Mouse (Mus musculus) monocyte, adult 2 months (primary cell): ENCODE data around the gene C1qc.

Experiments
- DNase-seq, 2 experiments: peaks; one replicate each; pipeline ENCODE4 v3.0.0; 2022; ENCODE audit warnings: low spot score in 2 of 2, low read depth in 1 of 2

Gene C1qc

DNA sequence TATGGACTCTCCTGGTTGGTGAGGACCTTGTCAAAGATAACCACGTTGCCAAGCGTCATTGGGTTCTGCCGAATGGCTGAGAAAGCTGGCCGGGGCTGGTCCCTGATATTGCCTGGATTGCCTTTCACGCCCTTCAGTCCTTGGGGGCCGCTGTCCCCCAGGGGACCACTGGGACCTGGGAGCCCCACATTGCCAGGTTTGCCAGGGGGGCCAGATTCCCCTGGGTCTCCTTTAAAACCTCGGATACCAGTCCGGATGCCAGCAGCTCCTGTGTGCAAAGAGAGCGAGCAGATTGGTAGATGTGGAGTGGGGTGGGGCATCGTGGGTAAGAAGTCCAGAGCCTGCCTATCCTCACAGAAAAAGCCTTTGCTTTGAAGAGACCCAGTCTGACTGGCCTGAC is 3.6 kb upstream of the C1qc start:
- no peak for DNase-seq

DNA sequence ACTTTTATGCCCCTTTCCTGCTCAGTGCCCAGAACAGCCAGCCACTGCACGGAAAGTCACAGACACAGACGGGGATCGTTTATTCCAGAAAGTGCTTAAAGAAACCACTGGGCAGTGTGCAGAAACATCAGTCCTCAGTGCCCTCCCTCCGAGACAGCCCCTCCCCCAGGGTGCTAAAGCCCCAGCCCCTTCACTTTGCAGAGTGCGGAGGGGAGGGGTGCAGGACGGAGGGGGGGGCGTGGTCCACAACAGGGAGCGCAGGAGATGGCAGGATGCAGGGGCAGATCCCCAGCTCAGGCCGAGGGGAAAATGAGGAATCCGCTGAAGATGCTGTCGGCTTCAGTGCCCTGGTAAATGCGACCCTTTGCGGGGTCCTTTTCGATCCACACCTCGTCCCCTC is 3.0 kb upstream of the C1qc start:
- no peak for DNase-seq

DNA sequence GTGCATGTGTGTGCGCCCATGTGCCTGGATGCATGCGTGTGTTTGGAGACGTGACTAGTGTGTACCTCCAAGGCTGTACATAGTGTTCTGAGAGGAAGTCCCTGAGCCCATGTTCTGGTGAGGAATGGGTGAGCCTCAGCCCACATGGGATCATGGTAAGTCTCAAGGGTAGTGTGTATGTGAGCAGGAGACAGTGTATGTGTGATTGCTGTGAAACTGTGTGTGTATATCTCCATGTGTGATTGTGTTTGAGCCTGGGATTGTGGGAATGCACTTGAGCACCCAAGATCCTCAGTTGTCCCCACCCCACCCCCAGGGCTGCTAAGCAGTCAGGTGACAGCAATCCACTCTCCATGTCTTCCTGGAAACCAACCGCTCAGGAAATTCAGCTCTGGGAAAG is 2.0 kb upstream of the C1qc start:
- DNase-seq = no peak

DNA sequence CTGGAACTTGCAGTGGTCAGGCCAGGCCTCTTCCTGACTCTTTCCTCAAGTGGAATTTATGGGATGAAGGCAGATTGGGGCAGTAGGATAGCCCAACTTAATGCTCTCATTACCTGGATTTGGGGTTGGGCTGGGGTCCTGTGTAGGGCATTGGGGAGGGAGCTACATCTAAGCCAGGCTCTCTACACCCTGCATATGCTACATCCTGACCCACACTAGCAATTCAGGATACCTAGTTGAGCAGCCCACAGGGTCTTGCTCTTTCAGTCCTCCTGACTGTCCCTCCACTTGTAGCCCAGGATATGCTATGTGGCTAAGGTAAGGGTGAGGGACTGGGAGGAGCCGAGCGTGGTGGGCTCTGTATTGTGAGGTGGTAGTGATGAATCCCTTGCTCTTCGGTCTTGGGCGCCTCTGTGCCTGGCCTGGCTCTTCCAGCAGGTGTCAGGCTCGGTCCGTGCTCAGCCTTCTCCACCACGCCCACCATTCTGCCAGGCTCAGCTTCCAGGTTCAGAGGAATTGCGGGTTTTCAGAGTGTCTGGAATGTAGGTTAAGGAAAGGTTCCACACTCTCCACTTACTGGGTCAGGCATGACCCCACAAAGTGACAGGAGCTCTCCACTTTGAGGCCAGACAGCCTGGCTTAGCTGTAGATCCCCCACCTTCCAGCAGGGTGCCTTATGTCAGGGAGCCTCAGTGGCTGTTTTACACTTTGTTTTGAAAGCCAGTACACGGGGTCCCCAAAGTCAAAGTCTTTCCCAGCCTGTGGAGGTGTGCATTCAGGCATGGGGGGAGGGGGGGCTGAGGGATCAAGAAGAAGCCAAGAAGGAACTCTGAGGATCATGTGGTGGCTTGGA is 1.1 kb upstream of the C1qc start:
- DNase-seq = no peak

DNA sequence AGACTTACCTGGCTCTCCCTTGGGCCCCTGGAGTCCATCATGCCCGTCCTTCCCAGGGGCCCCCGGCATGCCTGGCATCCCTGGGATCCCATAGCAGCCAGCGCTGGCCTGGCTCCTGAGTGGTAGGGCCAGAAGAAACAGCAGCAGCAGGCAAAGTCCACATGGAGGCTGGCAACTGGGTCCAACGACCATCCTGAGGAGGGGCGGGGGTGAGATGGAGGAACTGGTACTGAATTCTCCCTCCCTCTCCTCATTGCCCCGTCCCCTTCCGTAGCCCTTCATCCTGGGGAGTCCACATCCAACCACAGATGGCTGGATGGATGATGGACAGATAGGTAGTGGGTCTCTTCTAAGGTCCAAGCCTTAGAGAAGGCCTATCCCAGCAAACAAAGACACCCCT is 494 bp downstream of the C1qc start:
- DNase-seq = no peak

DNA sequence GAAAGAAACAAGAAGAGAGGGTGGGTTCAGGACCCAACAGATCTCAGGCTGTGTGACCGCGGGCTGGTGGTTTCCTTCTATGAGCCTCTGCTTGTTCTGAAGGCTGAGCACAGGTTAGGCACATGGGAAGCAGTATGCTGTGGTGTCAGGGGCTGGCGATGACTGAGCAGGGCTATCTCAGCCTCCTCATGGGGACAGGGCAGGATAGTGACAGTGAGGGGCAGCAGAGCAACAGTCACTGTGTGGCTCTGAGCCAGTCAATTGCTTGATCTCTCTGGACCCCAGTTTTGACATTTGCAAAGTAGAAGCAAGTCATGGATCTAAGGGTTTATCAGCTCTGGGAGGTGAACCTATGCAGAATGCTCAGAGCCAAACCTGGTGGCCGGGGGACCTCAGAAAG is 1.8 kb downstream of the C1qc start:
- DNase-seq = no peak

DNA sequence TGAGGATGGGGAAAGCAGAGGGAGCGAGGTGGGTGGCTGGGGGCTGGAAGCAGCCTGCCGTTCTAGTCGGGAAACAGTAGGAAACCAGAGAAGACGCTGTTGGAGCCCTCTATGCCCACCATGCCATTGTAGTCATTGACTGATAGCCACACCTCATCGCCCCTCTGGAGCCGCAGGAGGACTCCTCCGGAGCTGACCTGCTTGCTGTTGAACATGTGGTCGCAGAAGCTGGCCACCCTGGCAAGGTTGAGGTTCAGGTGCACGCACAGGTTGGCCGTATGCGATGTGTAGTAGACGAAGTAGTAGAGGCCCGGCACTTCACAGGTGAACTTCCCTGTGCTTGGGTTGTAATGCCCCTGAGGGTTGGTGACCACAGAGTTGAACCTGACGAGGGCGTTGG is 2.9 kb downstream of the C1qc start:
- no peak for DNase-seq

DNA sequence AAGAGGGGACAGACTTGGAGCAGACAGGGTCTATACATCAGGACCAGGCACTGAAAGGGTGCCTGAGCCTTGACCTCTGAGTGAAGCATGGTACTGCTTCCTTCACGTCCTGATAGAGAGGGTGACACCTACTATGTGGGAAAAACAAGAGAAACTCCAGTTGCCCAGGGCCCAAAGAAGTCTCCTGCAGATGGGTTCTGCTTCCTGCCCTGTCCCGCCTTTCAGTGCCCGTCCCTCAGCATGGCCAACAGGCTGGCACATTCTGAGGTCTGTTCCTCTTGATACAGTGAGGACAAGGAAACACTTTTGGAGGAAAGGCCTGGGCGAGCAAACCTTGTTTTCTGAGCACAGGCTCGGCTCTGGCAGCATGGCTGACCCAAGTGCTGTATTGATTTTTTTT is 5.2 kb downstream of the C1qc start:
- DNase-seq = no peak

DNA sequence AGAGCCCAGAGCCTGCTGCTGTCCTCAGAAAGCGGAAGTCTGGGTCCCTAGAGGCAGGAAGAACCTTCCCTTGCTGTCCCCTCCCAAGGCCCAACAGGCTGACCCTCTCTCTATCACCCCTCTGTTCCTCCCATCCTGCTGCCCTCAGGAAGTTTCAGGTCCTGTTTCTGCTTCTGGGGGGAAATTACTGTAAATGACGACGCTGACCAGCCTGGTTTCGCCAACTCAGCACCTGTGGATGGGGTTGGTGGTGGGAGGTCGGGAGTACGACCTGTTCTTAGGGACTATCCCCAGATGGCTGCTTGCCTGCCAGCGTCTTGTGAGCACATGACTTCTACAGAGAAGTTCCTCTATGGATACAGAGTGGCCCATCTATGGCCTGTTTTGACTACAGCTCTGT is 6.8 kb downstream of the C1qc start, which contains the start of gene C1qb:
TSS of gene C1qb (minus strand) at position 87 of the 400 bp plus-strand sequence.
- DNase-seq = no peak

DNA sequence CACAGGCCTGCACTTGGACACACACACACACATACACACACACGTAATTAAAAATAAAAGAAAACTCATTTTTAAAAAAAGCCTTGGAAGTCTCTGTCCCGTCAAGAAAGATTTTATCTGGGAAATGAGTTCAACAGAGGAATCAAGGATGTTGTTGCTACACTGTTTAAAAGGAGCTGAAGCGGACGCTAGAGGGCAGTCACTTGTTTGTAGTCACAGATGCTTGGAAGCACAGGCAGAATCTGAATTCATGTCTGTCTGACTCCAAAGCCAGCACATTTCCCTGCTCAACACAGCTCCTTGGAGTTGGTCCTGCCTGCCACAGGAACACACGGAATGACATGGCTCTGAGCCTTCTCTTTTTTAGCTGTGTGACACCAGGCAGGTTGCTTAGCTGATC is 14.3 kb downstream of the C1qc start:
- no peak for DNase-seq

DNA sequence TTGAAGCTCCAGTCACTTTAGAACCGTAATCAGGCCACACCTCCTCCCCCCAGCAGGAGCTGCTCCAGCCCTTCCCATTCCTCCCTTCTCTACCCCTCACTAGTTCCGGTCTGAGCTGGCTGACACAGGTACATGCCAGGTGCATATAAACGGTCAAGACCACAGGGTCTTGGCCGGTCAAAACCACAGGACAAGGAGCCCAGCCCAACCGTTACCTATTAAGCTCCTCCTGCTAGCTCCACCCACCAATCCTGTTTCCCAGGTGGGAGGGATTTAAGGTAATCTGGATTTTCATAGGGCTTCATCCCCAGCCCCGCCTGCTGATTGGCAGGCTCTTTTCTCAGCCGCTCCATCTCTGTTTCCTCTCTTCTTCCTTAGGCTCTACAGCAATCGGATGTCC is 14.7 kb downstream of the C1qc start:
- DNase-seq = no peak

DNA sequence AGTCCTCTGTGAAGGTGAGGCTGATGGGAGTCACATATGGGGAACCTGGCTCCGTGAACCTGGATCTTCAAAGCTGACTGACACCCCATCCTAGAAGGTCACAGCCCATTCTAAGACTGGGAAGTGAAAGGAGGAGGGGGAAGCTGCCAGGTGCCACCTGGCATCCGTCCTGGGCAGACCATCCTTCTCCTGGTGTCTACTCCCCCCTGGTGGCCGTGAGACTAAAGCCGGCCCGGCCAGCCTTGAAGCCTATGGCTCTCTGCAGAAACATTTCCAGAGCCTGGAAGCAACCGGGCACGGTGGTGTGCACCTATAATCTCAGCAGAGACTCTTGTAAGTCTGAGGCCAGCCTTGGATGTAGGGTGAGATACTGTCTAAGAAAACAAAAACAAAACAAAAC is 15.9 kb downstream of the C1qc start:
- DNase-seq = no peak

DNA sequence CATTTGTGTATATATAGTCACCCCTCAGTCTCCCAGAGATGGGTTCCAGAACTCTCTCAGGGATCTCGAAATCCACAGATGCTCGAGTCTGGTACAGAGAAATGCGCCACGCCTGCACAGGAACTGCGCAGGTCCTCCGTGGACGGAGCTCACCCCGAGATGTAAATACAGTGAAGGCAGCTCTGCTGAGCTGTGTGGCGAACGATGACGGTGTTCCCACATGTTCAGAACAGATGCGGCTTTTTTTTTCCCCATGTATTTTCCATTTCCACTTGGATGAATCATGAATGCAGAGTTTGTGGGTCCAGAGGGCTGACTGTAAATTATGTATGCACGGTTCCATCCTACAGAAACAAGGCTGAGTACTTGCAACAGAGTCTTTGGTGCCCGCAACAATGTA is 17.9 kb downstream of the C1qc start:
- no peak for DNase-seq

DNA sequence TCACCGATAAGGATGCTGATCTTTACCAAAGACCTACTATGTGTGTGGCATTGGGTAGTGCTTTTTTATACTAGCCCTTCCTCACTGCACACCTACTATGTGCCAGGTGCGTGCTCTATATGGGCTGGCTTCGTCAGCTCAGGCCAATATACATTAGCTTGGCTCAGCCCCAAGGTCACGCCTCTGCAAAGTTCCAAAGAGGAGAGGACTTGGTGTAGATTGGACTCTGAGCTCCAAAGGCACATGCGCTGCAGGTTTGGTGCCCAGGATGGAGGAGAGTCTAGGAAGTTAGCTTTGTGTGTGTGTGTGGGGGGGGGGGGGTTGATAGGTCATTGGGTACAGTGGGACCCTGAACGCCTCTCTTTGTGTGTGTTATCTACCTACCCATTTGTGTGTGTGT is 24.5 kb downstream of the C1qc start:
- no peak for DNase-seq

DNA sequence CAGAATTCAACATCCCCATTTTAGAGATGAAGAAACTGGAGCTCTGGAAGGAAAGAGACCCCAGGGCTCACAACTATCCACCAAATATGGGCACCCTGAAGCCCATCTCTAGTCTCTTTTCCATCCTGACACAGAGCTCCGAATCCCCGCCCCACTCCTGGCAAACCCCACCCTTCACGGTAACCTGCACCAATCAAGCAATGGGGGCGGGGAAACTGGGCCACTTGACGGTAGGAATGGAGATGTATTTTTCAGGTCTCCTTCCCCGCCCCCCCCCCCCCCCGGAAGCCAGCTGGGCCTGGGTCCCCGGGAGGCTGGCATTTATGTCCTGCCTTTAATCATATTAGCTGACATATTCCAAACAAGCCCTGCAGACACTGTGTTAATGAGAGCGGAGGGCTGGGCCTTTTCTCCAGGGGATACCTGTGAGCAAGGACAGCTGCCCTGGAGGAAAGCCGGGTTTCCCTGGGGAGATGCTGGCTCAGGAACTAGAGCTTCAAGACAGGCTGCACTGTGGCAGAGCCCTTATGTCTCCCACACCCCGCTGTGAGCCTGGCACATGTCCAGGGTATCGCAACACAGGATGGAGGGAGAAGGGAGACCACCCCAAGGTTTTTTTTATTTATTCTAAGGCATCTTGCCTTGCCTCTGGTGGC is 25.0 kb downstream of the C1qc start:
- no peak for DNase-seq

DNA sequence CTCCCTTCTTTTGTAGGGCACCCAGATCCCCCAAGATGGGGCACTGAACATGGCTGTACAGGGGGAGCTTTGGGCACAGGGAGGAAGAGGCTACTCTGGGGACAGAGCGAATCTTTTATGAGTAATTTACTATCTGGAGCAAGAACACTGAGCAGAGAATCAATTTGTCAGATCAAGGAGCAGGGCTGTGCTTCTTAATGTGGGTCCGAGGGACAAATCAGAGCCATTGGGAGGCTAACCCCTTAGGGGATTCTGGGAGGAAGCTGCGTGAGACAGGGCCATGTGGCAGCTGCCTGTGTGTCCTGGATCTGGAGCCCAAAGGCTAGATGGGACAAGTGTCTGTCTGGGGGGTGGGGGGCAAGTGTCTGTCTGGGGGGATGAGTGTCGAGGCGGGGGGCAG is 27.3 kb downstream of the C1qc start:
- DNase-seq = no peak

DNA sequence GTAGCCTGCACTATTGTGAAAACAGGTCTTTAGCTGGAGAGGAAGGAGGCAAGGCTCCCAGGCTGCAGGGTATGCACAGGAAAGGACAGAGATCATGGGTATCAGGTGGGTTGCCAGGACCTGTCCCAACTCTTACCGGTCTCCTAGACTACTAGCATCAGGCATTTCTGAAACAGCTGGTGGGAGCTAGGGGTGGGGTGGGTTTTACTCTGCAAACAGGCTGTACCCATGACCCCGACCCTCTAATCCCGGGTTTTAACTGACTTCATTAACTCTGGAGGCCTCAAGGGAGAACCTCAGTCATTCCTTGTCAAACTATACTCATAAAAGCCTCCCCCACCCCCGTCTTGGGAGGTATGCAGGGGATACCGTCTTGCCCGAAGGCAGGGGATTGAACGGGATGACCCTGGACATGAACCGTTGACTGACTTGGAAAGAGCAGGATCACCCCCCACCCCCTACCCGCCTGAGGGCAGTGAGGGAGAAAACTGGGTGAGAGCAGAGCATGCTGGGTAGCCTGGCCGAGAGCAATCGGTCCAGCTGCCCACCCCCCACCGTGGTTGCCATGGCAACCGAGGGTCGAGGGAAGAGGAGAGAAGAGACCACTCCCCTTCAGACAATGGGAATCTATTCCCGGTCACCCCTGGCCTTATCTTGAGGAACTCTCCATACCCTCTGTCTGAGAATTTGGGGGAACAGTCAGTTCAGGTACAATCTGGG is 28.0 kb downstream of the C1qc start:
- DNase-seq = no peak

DNA sequence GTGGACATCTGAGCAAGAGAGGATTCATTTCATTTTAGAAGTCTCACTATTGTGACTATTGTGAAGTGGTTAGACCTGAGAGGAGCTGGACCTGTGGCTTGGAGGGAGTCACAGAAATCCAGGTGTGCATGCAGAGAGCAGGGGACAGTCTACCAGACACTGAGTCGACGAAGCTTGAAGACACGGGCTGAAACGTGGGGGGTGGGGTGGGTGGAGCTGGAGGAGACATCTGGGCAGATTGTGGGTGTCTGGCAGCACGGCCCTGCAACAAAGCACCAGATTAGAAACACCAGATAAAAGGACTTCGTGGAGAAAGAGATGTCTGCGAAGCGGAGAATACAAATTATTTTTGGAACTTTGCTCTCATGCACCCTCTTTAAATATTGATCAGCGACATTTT is 29.3 kb downstream of the C1qc start:
- no peak for DNase-seq

DNA sequence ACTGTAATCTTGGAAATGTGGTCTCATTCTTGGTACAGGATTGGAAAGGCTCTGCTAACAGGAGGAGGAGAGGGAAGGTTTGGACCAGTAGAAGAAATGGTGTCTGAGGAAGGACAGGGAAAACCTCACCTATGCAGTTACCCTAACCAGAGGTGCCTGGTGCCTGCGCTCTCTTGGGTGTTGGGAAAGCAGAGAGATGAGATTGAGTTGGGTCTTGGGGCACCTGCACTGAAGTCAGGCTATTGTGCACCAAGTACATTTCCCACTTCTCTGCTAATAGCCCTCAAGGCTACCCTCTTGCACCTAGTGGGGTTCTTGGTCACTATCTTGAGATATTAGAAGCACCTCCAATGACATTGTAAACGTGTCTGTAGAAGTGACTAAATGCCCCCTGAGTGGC is 30.5 kb downstream of the C1qc start:
- no peak for DNase-seq

DNA sequence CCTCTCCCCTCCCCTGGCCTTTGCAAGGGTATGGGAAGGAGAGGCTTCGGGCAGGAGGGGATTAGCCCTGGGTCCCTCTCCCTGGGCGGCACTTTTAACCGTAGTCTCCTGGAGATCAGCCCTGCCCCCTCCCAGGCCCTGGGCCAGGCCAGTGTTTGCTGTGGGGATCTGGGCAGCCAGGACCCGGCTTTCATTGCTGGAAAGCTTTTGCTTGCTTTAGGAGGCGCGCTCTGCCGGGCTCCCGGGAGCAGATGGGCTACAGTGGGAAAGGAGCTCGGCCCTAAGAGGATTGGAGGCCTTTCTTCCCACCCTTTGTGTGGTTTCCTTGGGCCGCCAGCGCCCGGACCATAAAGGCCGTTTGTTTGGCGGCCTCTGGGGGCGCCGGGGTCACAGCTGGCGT is 31.1 kb downstream of the C1qc start:
- DNase-seq = no peak

DNA sequence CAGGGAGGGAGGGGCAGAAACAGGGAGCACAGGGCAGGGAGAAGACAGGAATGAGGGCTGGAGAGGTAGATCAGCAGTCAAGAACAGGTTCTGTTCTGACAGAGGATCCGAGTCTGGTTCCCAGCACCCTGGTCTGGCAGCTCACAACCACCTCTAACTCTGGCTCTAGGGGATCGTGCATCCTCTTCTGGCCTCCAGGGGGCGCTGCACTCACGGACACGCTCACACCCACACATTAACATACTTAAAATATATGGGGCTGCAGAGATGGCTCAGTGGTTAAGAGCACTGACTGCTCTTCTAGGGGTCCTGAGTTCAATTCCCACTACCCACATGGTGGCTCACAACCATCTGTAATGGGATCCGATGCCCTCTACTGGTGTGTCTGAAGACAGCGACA is 32.8 kb downstream of the C1qc start:
- DNase-seq = no peak

DNA sequence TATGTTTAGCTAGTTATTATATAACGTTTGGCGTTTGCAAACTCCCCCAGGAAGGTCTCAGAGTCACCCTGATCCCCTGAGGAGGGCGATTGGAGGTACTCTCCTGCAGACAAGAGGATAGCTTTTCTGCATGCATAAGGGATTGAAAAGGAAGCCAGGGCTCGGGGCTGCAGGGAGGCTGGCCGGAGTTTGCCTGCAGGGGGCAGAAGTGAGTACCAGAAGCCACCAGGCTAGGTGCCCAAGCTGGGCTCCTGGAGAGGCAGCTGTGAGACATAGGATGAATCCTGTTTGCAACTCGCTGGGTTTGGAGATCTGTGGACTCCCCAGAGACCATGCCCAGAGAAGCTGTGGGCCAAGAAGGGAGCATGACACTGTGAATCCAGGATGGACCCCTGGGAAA is 37.8 kb downstream of the C1qc start:
- no peak for DNase-seq
